Mouse (Mus musculus) lung, postnatal 0 days (tissue): ENCODE results near the gene Pou3f3. TPM values are rescaled to one million over a fixed set of nuclear protein-coding genes. Genes with fewer than 3 reads are reported as not detected.

Source experiments
- ATAC-seq: fragments of 200-750 bp; cut with Nextera tagmentation; 2 replicates; pipeline ENCODE4 v1.8.0; 2017; ENCODE audit warnings: moderate library complexity
- DNase-seq: peaks from one replicate; pipeline ENCODE4 v3.0.0-alpha.2; 2016; ENCODE audit warnings: low spot score
- H3K27ac ChIP-seq: fragments of 300-500 bp; sonication (generic); 2 replicates; pipeline ENCODE4 v1.5.1; 2014; ENCODE audit warnings: antibody characterized with exemption, mild to moderate bottlenecking, low read length, mixed read lengths
- H3K27me3 ChIP-seq: fragments of 300-500 bp; sonication (generic); replicated peaks from 2 replicates; pipeline ENCODE4 v1.6.1; 2014; ENCODE audit warnings: low read length, mixed read lengths; ENCODE audit not compliant: insufficient read depth
- H3K36me3 ChIP-seq: fragments of 300-500 bp; sonication (generic); 2 replicates; pipeline ENCODE4 v1.6.1; 2014; ENCODE audit warnings: low read length, mixed read lengths; ENCODE audit not compliant: insufficient read depth
- H3K4me1 ChIP-seq: fragments of 300-500 bp; sonication (generic); 2 replicates; pipeline ENCODE4 v1.6.1; 2014; ENCODE audit warnings: antibody characterized with exemption, low read depth, low read length, mixed read lengths; ENCODE audit not compliant: insufficient read depth
- H3K4me2 ChIP-seq: fragments of 300-500 bp; sonication (generic); replicated peaks from 2 replicates; pipeline ENCODE4 v1.6.1; 2014; ENCODE audit warnings: low read depth, mild to moderate bottlenecking, low read length, moderate library complexity, mixed read lengths
- H3K4me3 ChIP-seq: fragments of 300-500 bp; sonication (generic); 2 replicates; pipeline ENCODE4 v1.5.1; 2014; ENCODE audit warnings: low read depth, low read length
- H3K9ac ChIP-seq: fragments of 300-500 bp; sonication (generic); replicated peaks from 2 replicates; pipeline ENCODE4 v1.6.1; 2014; ENCODE audit warnings: low read depth, mild to moderate bottlenecking
- H3K9me3 ChIP-seq: fragments of 300-500 bp; sonication (generic); 2 replicates; pipeline ENCODE4 v1.6.1; 2016; ENCODE audit warnings: low read length, mixed read lengths
- CTCF ChIP-seq: IDR thresholded peaks from 2 replicates; pipeline ENCODE4 v1.5.1; 2016; ENCODE audit warnings: antibody characterized with exemption, mild to moderate bottlenecking
- EP300 ChIP-seq: IDR thresholded peaks from 2 replicates; pipeline ENCODE4 v1.6.1; 2016; ENCODE audit warnings: antibody characterized with exemption, mild to moderate bottlenecking, control low read depth
- WGBS: fragments of 180-500 bp; shearing (Covaris S2); extraction: QIAGEN DNeasy Blood & Tissue Kit; methylation state at CpG from one replicate; pipeline ENCODE4 v1.1.7; 2014; 5-methylcytosine and 5-hydroxymethylcytosine counted together
- polyA plus RNA-seq: library from polyadenylated mRNA; unstranded; fragments of >200 nt; fragmentation: Nextera tagmentation; extraction: Ambion mirVana; gene quantifications from 2 replicates; pipeline ENCODE4 v1.2.1, GENCODE M21; 2015

The Pou3f3 gene
- polyA plus RNA-seq, 1 experiment from 2014 or later, result 0.05 TPM

- Histone ChIP-seq H3K4me3 (peak overlapping the region; percentile 29), H3K36me3 (no peaks in the 10 kb centered on the region), H3K9ac (no peak overlapping the region), H3K27ac (no peak overlapping the region), H3K27me3 (peaks cover 80% of the 10 kb centered on the region), H3K9me3 (no peaks in the 10 kb centered on the region), H3K4me2 (peak overlapping the region; percentile 75), H3K4me1 (peaks cover 9% of the 10 kb centered on the region; the same call in 1 of the 2 replicates)
- DNase-seq (no peak), ATAC-seq (no peak)
- WGBS, result 0% methylated on average over 16 of the region's 26 CpGs
- TF ChIP-seq EP300 (no peak), CTCF (no peak)
Measured at GRCm38 (mm10) chr1:42694290-42694664, 1.3 kb upstream of the Pou3f3 start.

GRCm38 (mm10) chr1:42694665-42695577 lies 647 bp upstream of the Pou3f3 start:
- no peak for ATAC-seq

DNA sequence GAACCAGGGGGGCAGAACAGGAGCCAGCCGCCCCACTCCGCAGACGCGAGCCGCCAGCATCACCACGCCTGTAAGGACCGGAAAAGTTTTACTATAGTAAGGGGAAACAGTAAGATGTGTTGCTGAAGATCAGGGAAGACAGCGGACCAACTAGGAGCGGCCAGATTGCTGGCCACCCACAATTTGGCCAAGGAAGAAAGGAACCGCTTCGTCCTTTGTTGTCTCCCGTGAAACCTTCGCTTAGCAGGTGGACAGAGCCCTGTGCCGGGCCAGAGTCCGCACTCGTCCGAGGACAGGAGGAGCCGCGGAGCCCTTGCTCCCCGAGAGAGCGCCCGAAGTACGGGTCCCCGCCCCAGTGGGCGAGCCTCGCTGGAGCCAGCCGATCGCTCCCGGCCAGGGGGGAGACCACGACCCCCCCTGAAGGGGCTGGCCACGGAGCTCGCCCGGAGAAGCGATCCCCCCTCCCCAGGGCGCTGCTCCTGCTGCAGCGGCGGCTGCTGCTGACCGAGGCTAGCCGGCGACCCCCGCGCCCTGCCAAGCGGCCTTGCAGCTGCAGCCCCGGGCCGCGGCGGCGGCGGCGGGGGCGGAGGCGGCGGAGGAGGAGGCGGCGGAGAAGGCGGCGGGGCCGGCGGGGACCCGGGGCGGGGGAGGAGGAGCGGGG lies 933 bp downstream of the Pou3f3 start:
- TF ChIP-seq EP300 (no peak), CTCF (no peak)
- Histone ChIP-seq H3K4me1 (peaks cover 9% of the 10 kb centered on the region; the same call in 1 of the 2 replicates), H3K4me2 (peak overlapping the region; percentile 75), H3K27me3 (peaks cover 86% of the 10 kb centered on the region), H3K36me3 (no peaks in the 10 kb centered on the region), H3K9ac (no peak overlapping the region), H3K27ac (no peak overlapping the region), H3K9me3 (no peaks in the 10 kb centered on the region), H3K4me3 (peak overlapping the region; percentile 37)
- 1% methylated on average over 29 of the region's 62 CpGs for WGBS
- ATAC-seq (no peak), DNase-seq (no peak)

More at GRCm38 (mm10) chr1:42694665-42695577, 647 bp upstream of the Pou3f3 start:
- Histone ChIP-seq H3K4me2 (peak overlapping the region; percentile 75), H3K27me3 (peaks cover 84% of the 10 kb centered on the region), H3K27ac (no peak overlapping the region), H3K36me3 (no peaks in the 10 kb centered on the region), H3K4me1 (peaks cover 9% of the 10 kb centered on the region; the same call in 1 of the 2 replicates), H3K9ac (no peak overlapping the region), H3K9me3 (no peaks in the 10 kb centered on the region), H3K4me3 (peak overlapping the region; percentile 29)
- WGBS, result under 1% methylated on average over 48 of the region's 60 CpGs
- DNase-seq, result no peak
- no peak for TF ChIP-seq CTCF
- no peak for TF ChIP-seq EP300

DNA sequence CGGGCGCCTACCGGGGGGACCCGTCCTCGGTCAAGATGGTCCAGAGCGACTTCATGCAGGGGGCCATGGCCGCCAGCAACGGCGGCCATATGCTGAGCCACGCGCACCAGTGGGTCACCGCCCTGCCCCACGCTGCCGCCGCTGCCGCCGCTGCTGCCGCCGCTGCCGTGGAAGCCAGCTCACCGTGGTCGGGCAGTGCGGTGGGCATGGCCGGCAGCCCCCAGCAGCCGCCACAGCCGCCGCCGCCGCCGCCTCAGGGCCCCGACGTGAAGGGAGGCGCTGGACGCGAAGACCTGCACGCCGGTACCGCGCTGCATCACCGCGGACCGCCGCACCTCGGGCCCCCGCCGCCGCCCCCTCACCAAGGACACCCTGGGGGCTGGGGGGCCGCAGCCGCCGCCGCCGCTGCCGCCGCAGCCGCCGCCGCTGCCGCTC lies 1.8 kb downstream of the Pou3f3 start:
- Histone ChIP-seq H3K4me1 (peaks cover 9% of the 10 kb centered on the region; the same call in 1 of the 2 replicates), H3K9me3 (no peaks in the 10 kb centered on the region), H3K27ac (no peak overlapping the region), H3K36me3 (no peaks in the 10 kb centered on the region), H3K9ac (no peak overlapping the region), H3K4me2 (peak overlapping the region; percentile 75), H3K27me3 (peaks cover 82% of the 10 kb centered on the region), H3K4me3 (peak overlapping the region; percentile 37)
- ATAC-seq (no peak), DNase-seq (no peak)
- TF ChIP-seq EP300 (no peak), CTCF (no peak)
- WGBS, result 0% methylated on average over 9 of the region's 58 CpGs

DNA sequence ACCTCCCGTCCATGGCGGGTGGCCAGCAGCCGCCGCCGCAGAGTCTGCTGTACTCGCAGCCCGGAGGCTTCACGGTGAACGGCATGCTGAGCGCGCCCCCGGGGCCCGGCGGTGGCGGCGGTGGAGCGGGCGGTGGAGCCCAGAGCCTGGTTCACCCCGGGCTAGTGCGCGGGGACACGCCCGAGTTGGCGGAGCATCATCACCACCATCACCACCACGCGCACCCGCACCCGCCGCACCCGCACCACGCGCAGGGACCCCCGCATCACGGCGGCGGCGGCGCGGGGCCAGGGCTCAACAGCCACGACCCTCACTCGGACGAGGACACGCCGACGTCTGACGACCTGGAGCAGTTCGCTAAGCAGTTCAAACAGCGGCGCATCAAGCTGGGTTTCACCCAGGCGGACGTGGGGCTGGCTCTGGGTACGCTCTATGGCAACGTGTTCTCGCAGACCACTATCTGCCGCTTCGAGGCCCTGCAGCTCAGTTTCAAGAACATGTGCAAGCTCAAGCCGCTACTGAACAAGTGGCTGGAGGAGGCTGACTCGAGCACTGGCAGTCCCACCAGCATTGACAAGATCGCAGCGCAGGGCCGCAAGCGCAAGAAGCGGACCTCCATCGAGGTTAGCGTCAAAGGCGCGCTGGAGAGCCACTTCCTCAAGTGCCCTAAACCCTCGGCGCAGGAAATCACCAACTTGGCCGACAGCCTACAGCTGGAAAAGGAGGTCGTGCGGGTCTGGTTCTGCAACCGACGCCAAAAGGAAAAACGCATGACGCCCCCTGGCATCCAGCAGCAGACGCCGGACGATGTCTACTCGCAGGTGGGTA lies 2.4 kb downstream of the Pou3f3 start:
- DNase-seq (no peak), ATAC-seq (no peak)
- Histone ChIP-seq H3K4me3 (peak overlapping the region; percentile 37), H3K27ac (no peak overlapping the region), H3K9ac (no peak overlapping the region), H3K9me3 (no peaks in the 10 kb centered on the region), H3K4me1 (peaks cover 9% of the 10 kb centered on the region; the same call in 1 of the 2 replicates), H3K36me3 (no peaks in the 10 kb centered on the region), H3K27me3 (peaks cover 78% of the 10 kb centered on the region), H3K4me2 (peak overlapping the region; percentile 75)
- TF ChIP-seq CTCF (no peak), EP300 (no peak)
- WGBS, result under 1% methylated on average over 48 of the region's 80 CpGs
